Mouse (Mus musculus): ENCODE measurements at regions not wholly inside any gene's neighbourhood (a gene's known extent, or its start where the extent isn't known, plus 50 kb on each side); places are given as distances from the start of the nearest gene placed in this dataset.

- TF ChIP-seq GATA1 (IDR thresholded peaks at IDR 0.05; ENCODE audit: low read length), result no peak
- no peak for TF ChIP-seq TAL1 (IDR thresholded peaks at IDR 0.05; ENCODE audit: low read length)
Measured at GRCm38 (mm10) chr8:89308950-89309349, 265.0 kb upstream of the Sall1 start.

Data from erythroblast, embryonic 14.5 days (primary cell).